Mouse (Mus musculus): ENCODE data around the gene Rwdd2a.

GRCm38 (mm10) chr9:86624039-86624438 is 52.2 kb downstream of the Rwdd2a start:
- TF ChIP-seq POLR2A (IDR thresholded peaks at IDR 0.05; ENCODE audit: control insufficient read depth, extremely low read depth, insufficient read depth, low read length, poor library complexity) (no peak), CTCF (IDR thresholded peaks at IDR 0.05; ENCODE audit: borderline replicate concordance, control insufficient read depth, extremely low read depth, insufficient read depth, low read length, poor library complexity) (no peak)

Data from thymus, adult 2 months (tissue).